ENCODE assay signal across 8 mouse cellular contexts in the genomic region with DNA sequence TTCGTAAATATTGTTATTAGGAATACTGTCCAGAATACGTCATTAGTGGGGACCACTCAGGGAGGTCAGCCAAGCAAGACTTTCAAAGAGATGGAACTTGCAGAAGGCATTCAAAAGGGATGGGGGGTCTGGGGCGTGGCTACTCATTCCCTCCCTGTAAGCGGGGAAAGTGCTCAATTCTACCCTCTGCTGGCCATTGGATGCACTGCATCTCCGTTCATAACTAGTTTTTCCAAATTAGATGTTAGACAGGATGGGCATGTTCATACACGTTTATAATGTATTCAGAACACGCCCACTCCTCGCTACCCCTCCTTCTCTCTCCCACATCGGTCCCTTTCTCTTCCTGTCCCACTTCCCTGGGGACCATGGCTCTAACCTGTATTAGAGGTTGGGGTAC. TPM values are rescaled to one million over a fixed set of nuclear protein-coding genes. Genes with fewer than 3 reads are reported as not detected.
A peak's percentile ranks its signal among the peaks of the same experiment; 100 is the strongest.
DNase-seq lines count a peak whose midpoint lies in the region; ATAC-seq and TF ChIP-seq lines count a peak whose summit lies in the region.

No protein-coding gene starts in this region.

- TF ChIP-seq RAD21 in CH12.LX (IDR thresholded peaks at IDR 0.05; ENCODE audit: low read depth, low read length) = peak; percentile 75

- peak overlapping the region; percentile 54 for H3K4me2 ChIP-seq in CH12.LX (ENCODE audit: insufficient read depth, low read depth, poor library complexity, severe bottlenecking)
- peak overlapping the region; percentile 31 for H3K4me2 ChIP-seq in heart, embryonic 16.5 days (ENCODE audit: low read depth, low read length)
- 0 out of 2 replicates have a peak overlapping the region, but pooled peaks have one; percentile 3 for H3K4me2 ChIP-seq in liver, embryonic 16.5 days (ENCODE audit: low read depth, low read length)
- H3K4me2 ChIP-seq in neural tube, embryonic 12.5 days (replicated peaks) = peak overlapping the region; percentile 25; the same call in 1 of the 2 replicates

- TF ChIP-seq EP300 in CH12.LX (IDR thresholded peaks at IDR 0.05; ENCODE audit: low read length) = 0 out of 2 replicates have a peak, but pooled peaks have one; percentile 18

- peaks cover 32 to 61% of the 10 kb centered on the region in 2 experiments for H3K4me1 ChIP-seq in CH12.LX (ENCODE audit: control insufficient read depth in 1 of 2, insufficient read depth in 2 of 2)
- H3K4me1 ChIP-seq in forebrain, embryonic 10.5 days = peaks cover 20% of the 10 kb centered on the region
- H3K4me1 ChIP-seq in heart, embryonic 16.5 days (ENCODE audit: control insufficient read depth, insufficient read depth, low read length) = peaks cover 7% of the 10 kb centered on the region
- peaks cover 5% of the 10 kb centered on the region for H3K4me1 ChIP-seq in liver, embryonic 16.5 days (ENCODE audit: control insufficient read depth, low read depth, low read length)
- H3K4me1 ChIP-seq in neural tube, embryonic 12.5 days = peaks cover 15% of the 10 kb centered on the region; the same call in 1 of the 2 replicates
- peaks cover 8% of the 10 kb centered on the region for H3K4me1 ChIP-seq in testis, adult 2 months (ENCODE audit: control insufficient read depth, insufficient read depth, low read length)

- peaks cover 9% of the 10 kb centered on the region for H3K9me3 ChIP-seq in CH12.LX (replicated peaks; ENCODE audit: low read length)
- peaks cover 9% of the 10 kb centered on the region for H3K9me3 ChIP-seq in forebrain, embryonic 10.5 days
- peaks cover 7% of the 10 kb centered on the region for H3K9me3 ChIP-seq in heart, embryonic 16.5 days (replicated peaks; ENCODE audit: control insufficient read depth, low read length)
- no peaks in the 10 kb centered on the region for H3K9me3 ChIP-seq in liver, embryonic 16.5 days (replicated peaks; ENCODE audit: control insufficient read depth, low read length)
- peaks cover 8% of the 10 kb centered on the region; the same call in 1 of the 2 replicates for H3K9me3 ChIP-seq in neural tube, embryonic 12.5 days

- in situ Hi-C loops in CH12.LX (cut with MboI; ENCODE audit: low pct_ligation_motif_present, low pct_unique_long_range_greater_than_20kb, low sequenced_read_pairs) = loop anchor here (5.0 to 25.0 kb wide), 3 partner anchors 96 to 546 kb away; a partner anchor contains a TSS

- peak; percentile 85 to 94 for TF ChIP-seq CTCF in CH12.LX (conservative IDR thresholded peaks at IDR 0.05 in 1 of 2, IDR thresholded peaks at IDR 0.05 in 1 of 2; ENCODE audit: low read depth in 2 of 2, low read length in 2 of 2)
- peak; percentile 87 for TF ChIP-seq CTCF in brain, embryonic 14.5 days (IDR thresholded peaks at IDR 0.05; ENCODE audit: borderline replicate concordance, extremely low read depth, insufficient read depth, insufficient read length)
- peak; percentile 65; the same call in 1 of the 2 replicates for TF ChIP-seq CTCF in testis, adult 2 months (IDR thresholded peaks at IDR 0.05; ENCODE audit: control insufficient read depth, insufficient read depth, insufficient replicate concordance, low read depth, low read length)

- no peak for TF ChIP-seq POLR2A in CH12.LX (IDR thresholded peaks at IDR 0.05; ENCODE audit: low read depth, low read length)
- TF ChIP-seq POLR2A in brain, embryonic 14.5 days (IDR thresholded peaks at IDR 0.05; ENCODE audit: borderline replicate concordance, extremely low read depth, insufficient read depth, insufficient read length, poor library complexity, severe bottlenecking) = no peak
- no peak for TF ChIP-seq POLR2A in testis, adult 2 months (IDR thresholded peaks at IDR 0.05; ENCODE audit: control insufficient read depth, low read depth, low read length)

- H3K9ac ChIP-seq in CH12.LX (ENCODE audit: insufficient read depth, low read depth) = 0 out of 2 replicates have a peak overlapping the region, but pooled peaks have one; percentile 27
- no peak overlapping the region for H3K9ac ChIP-seq in heart, embryonic 16.5 days (ENCODE audit: low read length)
- no peak overlapping the region for H3K9ac ChIP-seq in liver, embryonic 16.5 days (ENCODE audit: low read depth, low read length)
- no peak overlapping the region for H3K9ac ChIP-seq in neural tube, embryonic 12.5 days

- DNase-seq in CH12.LX (ENCODE audit: extremely low read depth) = peak; percentile 96
- DNase-seq in brain, embryonic 14.5 days (ENCODE audit: low read depth) = peak; percentile 92
- peak; percentile 74 for DNase-seq in forebrain, embryonic 10.5 days (ENCODE audit: extremely low spot score, low spot score)
- DNase-seq in kidney, postnatal 14 days = peak; percentile 81

- dilution Hi-C loops in CH12.LX (cut with MboI; ENCODE audit: extremely low pct_ligation_motif_present, extremely low pct_unique_long_range_greater_than_20kb, low sequenced_read_pairs) = no loop called here

- H3K79me2 ChIP-seq in CH12.LX (replicated peaks; ENCODE audit: control insufficient read depth, extremely low read depth, insufficient read depth, poor library complexity, severe bottlenecking) = no peaks in the 10 kb centered on the region

- 7% methylated on average over 9 of the region's 9 CpGs for WGBS in forebrain, embryonic 10.5 days
- 8% methylated on average over 9 of the region's 9 CpGs for WGBS in heart, embryonic 16.5 days
- 7% methylated on average over 9 of the region's 9 CpGs for WGBS in liver, embryonic 16.5 days (ENCODE audit: insufficient replicate concordance)
- 8% methylated on average over 9 of the region's 9 CpGs for WGBS in neural tube, embryonic 12.5 days

- H3K27me3 ChIP-seq in CH12.LX (replicated peaks) = no peaks in the 10 kb centered on the region
- H3K27me3 ChIP-seq in forebrain, embryonic 10.5 days (ENCODE audit: poor library complexity, severe bottlenecking) = no peaks in the 10 kb centered on the region; the same call in 1 of the 2 replicates
- no peaks in the 10 kb centered on the region for H3K27me3 ChIP-seq in heart, embryonic 16.5 days (ENCODE audit: control insufficient read depth, insufficient read depth, low read length)
- H3K27me3 ChIP-seq in liver, embryonic 16.5 days (ENCODE audit: control insufficient read depth, insufficient read depth, low read depth, low read length) = no peaks in the 10 kb centered on the region
- H3K27me3 ChIP-seq in neural tube, embryonic 12.5 days (replicated peaks) = no peaks in the 10 kb centered on the region; the same call in 1 of the 2 replicates
- H3K27me3 ChIP-seq in testis, adult 2 months (ENCODE audit: control insufficient read depth, insufficient read depth, low read length) = no peaks in the 10 kb centered on the region

- H3K27ac ChIP-seq in CH12.LX (ENCODE audit: insufficient read depth, low read depth) = peak overlapping the region; percentile 69; the same call in 1 of the 2 replicates
- H3K27ac ChIP-seq in forebrain, embryonic 10.5 days = no peak overlapping the region
- no peak overlapping the region for H3K27ac ChIP-seq in heart, embryonic 16.5 days (ENCODE audit: low read length)
- H3K27ac ChIP-seq in liver, embryonic 16.5 days (ENCODE audit: low read length) = no peak overlapping the region
- no peak overlapping the region for H3K27ac ChIP-seq in neural tube, embryonic 12.5 days
- H3K27ac ChIP-seq in testis, adult 2 months (ENCODE audit: control insufficient read depth, insufficient read depth, low read depth, low read length) = peak overlapping the region; percentile 63

- H3K36me3 ChIP-seq in CH12.LX (replicated peaks in 1 of 2; ENCODE audit: control insufficient read depth in 1 of 2, insufficient read depth in 1 of 2, low read length in 1 of 2) = peaks cover 0 to 7% of the 10 kb centered on the region in 2 experiments
- no peaks in the 10 kb centered on the region for H3K36me3 ChIP-seq in forebrain, embryonic 10.5 days (replicated peaks)
- no peaks in the 10 kb centered on the region for H3K36me3 ChIP-seq in heart, embryonic 16.5 days (ENCODE audit: control insufficient read depth, insufficient read depth)
- H3K36me3 ChIP-seq in liver, embryonic 16.5 days (ENCODE audit: control insufficient read depth, insufficient read depth) = no peaks in the 10 kb centered on the region
- H3K36me3 ChIP-seq in neural tube, embryonic 12.5 days = no peaks in the 10 kb centered on the region
- H3K36me3 ChIP-seq in testis, adult 2 months (ENCODE audit: control insufficient read depth, insufficient read depth, low read length) = no peaks in the 10 kb centered on the region

- H3K4me3 ChIP-seq in CH12.LX (replicated peaks in 1 of 3; ENCODE audit: low read depth in 2 of 3, low read length in 2 of 3, poor library complexity in 1 of 3) = peak overlapping the region; percentile 23 to 48 (median 31)
- H3K4me3 ChIP-seq in forebrain, embryonic 10.5 days = no peak overlapping the region
- no peak overlapping the region for H3K4me3 ChIP-seq in heart, embryonic 16.5 days (ENCODE audit: low read length)
- no peak overlapping the region for H3K4me3 ChIP-seq in liver, embryonic 16.5 days (ENCODE audit: low read depth, low read length)
- H3K4me3 ChIP-seq in neural tube, embryonic 12.5 days = no peak overlapping the region
- no peak overlapping the region for H3K4me3 ChIP-seq in testis, adult 2 months (ENCODE audit: control insufficient read depth, low read depth, low read length)

- peak; percentile 39; the same call in 1 of the 2 replicates for ATAC-seq in heart, embryonic 16.5 days (replicated peaks; ENCODE audit: extremely low read depth, insufficient read depth, low FRiP score)
- ATAC-seq in liver, embryonic 16.5 days (ENCODE audit: low read depth) = no peak
- ATAC-seq in neural tube, embryonic 12.5 days (ENCODE audit: low FRiP score, low read depth) = peak; percentile 53; the same call in 1 of the 2 replicates

TF ChIP-seq in CH12.LX, 34 proteins besides CTCF, POLR2A, EP300 and RAD21 (continues in another document):
- TF ChIP-seq CHD2 (IDR thresholded peaks at IDR 0.05; ENCODE audit: low read length) (no peak), ZMIZ1 (IDR thresholded peaks at IDR 0.05; ENCODE audit: low read depth, low read length) (no peak), NRF1 (IDR thresholded peaks at IDR 0.05; ENCODE audit: low read depth, low read length) (no peak), POLR2AphosphoS2 (IDR thresholded peaks at IDR 0.05; ENCODE audit: low read depth, low read length) (no peak), ELF1 (IDR thresholded peaks at IDR 0.05; ENCODE audit: low read depth, low read length) (no peak; the same call in 1 of the 2 replicates), SIN3A (IDR thresholded peaks at IDR 0.05; ENCODE audit: low read length) (peak; percentile 10; the same call in 1 of the 2 replicates), HCFC1 (IDR thresholded peaks at IDR 0.05; ENCODE audit: low read depth, low read length) (no peak)

RNA-seq across cellular contexts. Expression of a gene that starts 56.7 kb away (rescaled TPM):
- total RNA-seq in CH12.LX (2012; rRNA removed) = 3.8 and 4.8 TPM in 2 replicates
- 5.3 and 5.5 TPM in 2 replicates for total RNA-seq in CH12.LX (2014; rRNA removed)
- polyA plus RNA-seq in CH12.LX (2012; ENCODE audit: insufficient read length, low read depth) = 8.6 and 10.1 TPM in 2 replicates
- 1.3 and 3.1 TPM in 2 replicates for polyA plus RNA-seq in brain, embryonic 14.5 days (2012; rRNA removed)
- 0.39 and 0.50 TPM in 2 replicates for polyA plus RNA-seq in forebrain, embryonic 10.5 days (2016; fragmentation: Nextera tagmentation; extraction: Ambion mirVana)
- 3.0 and 4.0 TPM in 2 replicates for polyA plus RNA-seq in heart, embryonic 16.5 days (2015; fragmentation: Nextera tagmentation; extraction: Ambion mirVana)
- polyA plus RNA-seq in liver, embryonic 16.5 days (2015; fragmentation: Nextera tagmentation; extraction: Ambion mirVana) = 0.02 TPM in 1 of 2 replicates, not detected in the other
- 2.9 and 4.1 TPM in 2 replicates for polyA plus RNA-seq in neural tube, embryonic 12.5 days (2016; fragmentation: Nextera tagmentation; extraction: Ambion mirVana)
- 178 and 186 TPM in 2 replicates for polyA plus RNA-seq in testis, adult 2 months (2012; rRNA removed)

Comparison
In these comparisons a context has a peak if more than half of its experiments do, and no peak if none do; other contexts are left out.
1. H3K27ac ChIP-seq: peak in CH12.LX (single experiment) and testis, adult 2 months (single experiment); none in forebrain, embryonic 10.5 days (single experiment), heart, embryonic 16.5 days (single experiment), liver, embryonic 16.5 days (single experiment) and neural tube, embryonic 12.5 days (single experiment).
2. H3K4me2 ChIP-seq: peak in every context shown above with its lines; median percentile 54 in CH12.LX; 31 in heart, embryonic 16.5 days; 25 in neural tube, embryonic 12.5 days; 3 in liver, embryonic 16.5 days.
3. H3K4me3 ChIP-seq: peak in CH12.LX (3 of 3); none in forebrain, embryonic 10.5 days (single experiment), heart, embryonic 16.5 days (single experiment), liver, embryonic 16.5 days (single experiment), neural tube, embryonic 12.5 days (single experiment) and testis, adult 2 months (single experiment).
4. RNA of a gene that starts 56.7 kb away (polyA plus RNA-seq): 178 to 186 TPM in testis, adult 2 months; 8.6 to 10.1 TPM in CH12.LX, 2.9 to 4.1 TPM in neural tube, embryonic 12.5 days, 3.0 to 4.0 TPM in heart, embryonic 16.5 days, 1.3 to 3.1 TPM in brain, embryonic 14.5 days, 0.39 to 0.50 TPM in forebrain, embryonic 10.5 days and 0.02 TPM in liver, embryonic 16.5 days; every median in the first group is over 10 times any median in the second.
5. Peak in every context shown above with its lines, with median percentiles within 50 percentile points of each other: DNase-seq and CTCF ChIP-seq.